ENCODE assay signal across 9 mouse cellular contexts in the genomic region with DNA sequence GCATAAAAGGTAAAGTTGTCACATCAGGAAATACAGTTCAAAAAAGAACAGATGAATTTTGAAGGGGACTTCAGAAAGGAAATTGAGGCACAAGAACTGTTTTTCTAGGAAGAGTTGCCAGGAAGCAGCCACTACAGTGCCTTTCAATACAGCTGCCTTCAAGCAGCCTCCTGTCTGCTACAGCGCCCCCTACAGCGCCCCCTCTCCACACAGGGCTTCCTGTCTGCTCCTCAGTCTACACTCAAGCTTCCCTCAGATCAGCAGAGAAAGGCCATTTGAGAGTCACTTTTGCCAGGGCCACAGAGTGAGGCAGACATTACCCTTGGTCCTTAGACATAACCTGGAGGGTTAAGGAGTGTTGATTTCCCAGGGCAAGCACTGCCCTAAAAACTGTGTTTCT. TPM values are rescaled to one million over a fixed set of nuclear protein-coding genes. Genes with fewer than 3 reads are reported as not detected.
A peak's percentile ranks its signal among the peaks of the same experiment; 100 is the strongest.
DNase-seq lines count a peak whose midpoint lies in the region; ATAC-seq and TF ChIP-seq lines count a peak whose summit lies in the region.
"Had no signal": no experiment of that assay in that cellular context is flagged by ENCODE, and none has a peak within 500 bp of the region (broad histone marks: within the 10 kb centered on the region; RNA-seq: fewer than 3 reads in every experiment).

No protein-coding gene starts in this region.

- no peaks in the 10 kb centered on the region for H3K27me3 ChIP-seq in kidney, postnatal 0 days (ENCODE audit: insufficient read depth, low read length)
- no peaks in the 10 kb centered on the region for H3K27me3 ChIP-seq in splenic B cell, adult 2 months (ENCODE audit: control insufficient read depth, insufficient read depth, low read length, poor library complexity, severe bottlenecking)

- no peak overlapping the region for H3K27ac ChIP-seq in kidney, postnatal 0 days
- no peak overlapping the region for H3K27ac ChIP-seq in ES-E14 (ENCODE audit: insufficient read depth, low read depth, low read length, poor library complexity, severe bottlenecking)
- H3K27ac ChIP-seq: forebrain, embryonic 10.5 days had no signal

- no peaks in the 10 kb centered on the region for H3K36me3 ChIP-seq in kidney, postnatal 0 days (ENCODE audit: insufficient read depth, low read length)
- H3K36me3 ChIP-seq in ES-E14 (ENCODE audit: control insufficient read depth, insufficient read depth, low read length, poor library complexity, severe bottlenecking) = no peaks in the 10 kb centered on the region
- no peaks in the 10 kb centered on the region for H3K36me3 ChIP-seq in splenic B cell, adult 2 months (ENCODE audit: control insufficient read depth, insufficient read depth, low read length, poor library complexity, severe bottlenecking)
- H3K36me3 ChIP-seq: forebrain, embryonic 10.5 days had no signal

- no peak for DNase-seq in kidney, postnatal 0 days (ENCODE audit: low spot score)
- no peak for DNase-seq in kidney, adult 18-20 months
- peak; percentile 29 for DNase-seq in ES-E14 (ENCODE audit: low read depth, low spot score)
- peak; percentile 76 for DNase-seq in liver
- DNase-seq in splenic B cell, adult 2 months (ENCODE audit: low read depth, low spot score) = peak; percentile 56
- no peak for DNase-seq in cerebellum, adult 11-12 months
- no peak for DNase-seq in layer of hippocampus, adult 8-10 months (ENCODE audit: low spot score in 2 of 2)
- no peak for DNase-seq in embryo, embryonic 9.5 days (ENCODE audit: extremely low spot score)

- no peak overlapping the region for H3K4me2 ChIP-seq in kidney, postnatal 0 days (ENCODE audit: low read length)

- in situ Hi-C loops in ES-E14 (cut with MboI; ENCODE audit: low sequenced_read_pairs in 2 of 2, unreplicated experiment in 2 of 2) = no loop called here

- ATAC-seq in kidney, postnatal 0 days (replicated peaks; ENCODE audit: low FRiP score, low read depth) = no peak

- WGBS in kidney, postnatal 0 days = 36% methylated on average over 2 of the region's 2 CpGs

- no peaks in the 10 kb centered on the region for H3K9me3 ChIP-seq in kidney, postnatal 0 days (replicated peaks; ENCODE audit: low read length)
- H3K9me3 ChIP-seq in ES-E14 (ENCODE audit: control insufficient read depth, insufficient read depth, low read depth, low read length) = no peaks in the 10 kb centered on the region
- H3K9me3 ChIP-seq: forebrain, embryonic 10.5 days had no signal

- no peaks in the 10 kb centered on the region for H3K4me1 ChIP-seq in kidney, postnatal 0 days (replicated peaks; ENCODE audit: insufficient read depth, low read length)
- no peaks in the 10 kb centered on the region for H3K4me1 ChIP-seq in ES-E14 (ENCODE audit: control insufficient read depth in 2 of 2, insufficient read depth in 2 of 2, low read length in 2 of 2, poor library complexity in 1 of 2)

- TF ChIP-seq CTCF in kidney, postnatal 0 days (IDR thresholded peaks at IDR 0.05; ENCODE audit: low read depth) = peak; percentile 45

- no peak overlapping the region for H3K4me3 ChIP-seq in kidney, postnatal 0 days (replicated peaks; ENCODE audit: low read depth, low read length)
- H3K4me3 ChIP-seq in ES-E14 (ENCODE audit: insufficient read depth in 1 of 2, low read depth in 1 of 2, low read length in 2 of 2, poor library complexity in 1 of 2, severe bottlenecking in 1 of 2) = no peak overlapping the region
- H3K4me3 ChIP-seq: forebrain, embryonic 10.5 days had no signal

- no peak overlapping the region for H3K9ac ChIP-seq in kidney, postnatal 0 days (ENCODE audit: low read depth, low read length)
- no peak overlapping the region for H3K9ac ChIP-seq in ES-E14 (ENCODE audit: insufficient read depth, low read depth, low read length, poor library complexity, severe bottlenecking)

TF ChIP-seq in ES-E14, 5 proteins besides CTCF, POLR2A, EP300 and RAD21:
- TF ChIP-seq ZNF384 (IDR thresholded peaks at IDR 0.05; ENCODE audit: low read depth, low read length) = no peak
- no peak for TF ChIP-seq ZC3H11A (IDR thresholded peaks at IDR 0.05; ENCODE audit: borderline replicate concordance, low read depth, low read length)
- TF ChIP-seq CHD2 (IDR thresholded peaks at IDR 0.05; ENCODE audit: low read depth, low read length) = no peak
- TF ChIP-seq MAFK (IDR thresholded peaks at IDR 0.05; ENCODE audit: insufficient read depth, low read depth, low read length) = no peak
- no peak for TF ChIP-seq HCFC1 (IDR thresholded peaks at IDR 0.05; ENCODE audit: borderline replicate concordance, insufficient read depth, low read length)

RNA-seq across cellular contexts. Expression of gene Trdmt1, which starts 6.7 kb away (rescaled TPM):
- 12.6 and 14.0 TPM in 2 replicates for polyA plus RNA-seq in kidney, postnatal 0 days (2015; fragmentation: Nextera tagmentation; extraction: Ambion mirVana)
- total RNA-seq in ES-E14 (2012; rRNA removed) = 5.3 and 7.4 TPM in 2 replicates
- 1 to 10 TPM; 4.7 to 7.8 (median 5.4) TPM for total RNA-seq in layer of hippocampus, adult 8-10 months (2022)

RNA-seq across cellular contexts. Expression of gene Vim, which starts 36.0 kb away (rescaled TPM):
- polyA plus RNA-seq in kidney, postnatal 0 days (2015; fragmentation: Nextera tagmentation; extraction: Ambion mirVana) = 414 and 447 TPM in 2 replicates
- total RNA-seq in ES-E14 (2012; rRNA removed) = 465 and 1,315 TPM in 2 replicates
- 100 to 1,000 TPM in 2 of 4 experiments, 10 to 100 TPM in 2; 51.2 to 185 (median 99.0) TPM for total RNA-seq in layer of hippocampus, adult 8-10 months (2022)

RNA-seq across cellular contexts. Expression of gene Cubn, which starts 46.1 kb away (rescaled TPM):
- polyA plus RNA-seq in kidney, postnatal 0 days (2015; fragmentation: Nextera tagmentation; extraction: Ambion mirVana) = 13.5 and 14.7 TPM in 2 replicates
- total RNA-seq in ES-E14 (2012; rRNA removed) = 2.1 and 18.2 TPM in 2 replicates
- under 1 TPM; 0.14 to 0.23 (median 0.21) TPM for total RNA-seq in layer of hippocampus, adult 8-10 months (2022)

Comparison
In these comparisons a context has a peak if more than half of its experiments do, and no peak if none do; other contexts are left out.
1. DNase-seq: peak in ES-E14 (single experiment), liver (single experiment) and splenic B cell, adult 2 months (single experiment); none in kidney, postnatal 0 days (single experiment), kidney, adult 18-20 months (single experiment), cerebellum, adult 11-12 months (single experiment), layer of hippocampus, adult 8-10 months (0 of 2) and embryo, embryonic 9.5 days (single experiment).